Mouse (Mus musculus) bone marrow, adult 2 months (tissue): ENCODE measurements around the gene Cfap61. TPM values are rescaled to one million over a fixed set of nuclear protein-coding genes. Genes with fewer than 3 reads are reported as not detected.

Source experiments
- H3K27ac ChIP-seq: fragments of 200-500 bp; 2 replicates; pipeline ENCODE4 v1.5.1; 2012; ENCODE audit warnings: low read depth, mild to moderate bottlenecking, control low read depth, inconsistent platforms, low read length; ENCODE audit not compliant: control insufficient read depth, poor library complexity, insufficient read depth
- H3K4me1 ChIP-seq: fragments of 200-500 bp; 2 replicates; pipeline ENCODE4 v1.6.1; 2011; ENCODE audit warnings: low read length; ENCODE audit not compliant: control insufficient read depth, insufficient read depth
- H3K4me3 ChIP-seq: fragments of 200-500 bp; replicated peaks from 2 replicates; pipeline ENCODE3; 2011; ENCODE audit warnings: mild to moderate bottlenecking, low read depth, low read length, control low read depth; ENCODE audit not compliant: control insufficient read depth
- CTCF ChIP-seq: fragments of 200-500 bp; IDR thresholded peaks from 2 replicates; pipeline ENCODE4 v1.5.1; 2011; ENCODE audit warnings: low read length, control low read depth; ENCODE audit not compliant: control insufficient read depth, insufficient read depth
- POLR2A ChIP-seq: fragments of 200-500 bp; IDR thresholded peaks from 2 replicates; pipeline ENCODE4 v1.6.1; 2011; ENCODE audit warnings: low read depth, mild to moderate bottlenecking, control low read depth, low read length, borderline replicate concordance; ENCODE audit not compliant: control insufficient read depth
- WGBS: fragments of 180-500 bp; shearing (Covaris S2); methylation state at CpG from one replicate; pipeline ENCODE4 v1.1.7; 2018; 5-methylcytosine and 5-hydroxymethylcytosine counted together
- polyA plus RNA-seq: library from polyadenylated mRNA; stranded (reverse); fragments of >200 nt; gene quantifications from 2 replicates; pipeline ENCODE4 v1.2.4, GENCODE M21; 2011; ENCODE audit warnings: low replicate concordance; ENCODE audit not compliant: missing spikeins, insufficient read depth, insufficient read length

Gene Cfap61
- polyA plus RNA-seq, 1 experiment = not detected

- WGBS = 77% methylated on average over 17 of the region's 17 CpGs
- Histone ChIP-seq H3K4me1 (no peaks in the 10 kb centered on the region; the same call in 1 of the 2 replicates), H3K4me3 (no peak overlapping the region), H3K27ac (no peak overlapping the region)
- TF ChIP-seq POLR2A (no peak), CTCF (no peak)
Measured at GRCm38 (mm10) chr2:146117191-146117914, 182.8 kb downstream of the Cfap61 start.

- Histone ChIP-seq H3K4me1 (no peaks in the 10 kb centered on the region; the same call in 1 of the 2 replicates), H3K4me3 (no peak overlapping the region), H3K27ac (no peak overlapping the region)
- WGBS = 80% methylated on average over 3 of the region's 3 CpGs
- TF ChIP-seq CTCF = no peak
- no peak for TF ChIP-seq POLR2A
Measured at GRCm38 (mm10) chr2:146117915-146118403, 183.4 kb downstream of the Cfap61 start.

GRCm38 (mm10) chr2:146121551-146121950 is 187.0 kb downstream of the Cfap61 start:
- Histone ChIP-seq H3K4me1 (no peaks in the 10 kb centered on the region; the same call in 1 of the 2 replicates), H3K4me3 (no peak overlapping the region), H3K27ac (no peak overlapping the region)
- no peak for TF ChIP-seq CTCF
- TF ChIP-seq POLR2A = no peak
- WGBS = 73% methylated on average over 7 of the region's 7 CpGs

GRCm38 (mm10) chr2:146125129-146125528 is 190.5 kb downstream of the Cfap61 start:
- Histone ChIP-seq H3K27ac (no peak overlapping the region), H3K4me3 (no peak overlapping the region), H3K4me1 (no peaks in the 10 kb centered on the region; the same call in 1 of the 2 replicates)
- TF ChIP-seq POLR2A (no peak), CTCF (no peak)
- 91% methylated on average over 2 of the region's 2 CpGs for WGBS

- H3K4me1 ChIP-seq = no peaks in the 10 kb centered on the region; the same call in 1 of the 2 replicates
- no peak overlapping the region for H3K4me3 ChIP-seq
- no peak overlapping the region for H3K27ac ChIP-seq
- 87% methylated on average over 6 of the region's 6 CpGs for WGBS
- TF ChIP-seq POLR2A (no peak), CTCF (no peak)
Measured at GRCm38 (mm10) chr2:146128622-146129021, 194.0 kb downstream of the Cfap61 start.

DNA sequence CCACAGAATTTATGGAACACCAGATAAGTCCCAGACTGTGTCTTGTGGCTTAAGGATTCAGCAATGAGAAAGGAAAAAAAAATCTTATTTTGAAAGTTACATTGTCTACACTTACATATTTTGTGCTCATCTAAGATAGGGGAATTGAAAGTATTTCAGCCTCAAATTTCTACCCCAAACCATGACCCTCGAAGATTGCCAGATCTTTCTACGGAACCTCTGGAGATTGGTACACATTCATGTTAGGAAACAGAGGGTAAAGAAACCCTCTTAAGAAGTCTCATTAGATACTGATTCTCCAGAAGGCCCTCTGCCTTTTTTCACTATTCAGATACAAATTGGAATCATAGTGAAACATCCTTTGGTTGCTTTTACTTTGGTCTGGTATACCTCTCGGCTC is 195.9 kb downstream of the Cfap61 start:
- TF ChIP-seq POLR2A = no peak
- no peak for TF ChIP-seq CTCF
- H3K4me3 ChIP-seq = no peak overlapping the region
- WGBS = 62% methylated on average over 3 of the region's 3 CpGs
- no peaks in the 10 kb centered on the region; the same call in 1 of the 2 replicates for H3K4me1 ChIP-seq
- no peak overlapping the region for H3K27ac ChIP-seq

- TF ChIP-seq POLR2A (no peak), CTCF (no peak)
- no peak overlapping the region for H3K27ac ChIP-seq
- no peak overlapping the region for H3K4me3 ChIP-seq
- 68% methylated on average over 6 of the region's 6 CpGs for WGBS
- no peaks in the 10 kb centered on the region; the same call in 1 of the 2 replicates for H3K4me1 ChIP-seq
Measured at GRCm38 (mm10) chr2:146134275-146134674, 199.7 kb downstream of the Cfap61 start.

- WGBS = 83% methylated on average over 3 of the region's 3 CpGs
- Histone ChIP-seq H3K4me1 (no peaks in the 10 kb centered on the region), H3K27ac (no peak overlapping the region), H3K4me3 (no peak overlapping the region)
- TF ChIP-seq POLR2A (no peak), CTCF (no peak)
Measured at GRCm38 (mm10) chr2:146140711-146141110, 206.1 kb downstream of the Cfap61 start.
